Mouse (Mus musculus) forebrain, embryonic 12.5 days (tissue): ENCODE results near the gene Dlx3. TPM values are rescaled to one million over a fixed set of nuclear protein-coding genes. Genes with fewer than 3 reads are reported as not detected.

Experiments
- ATAC-seq: fragments of 200-750 bp; cut with Nextera tagmentation; 2 replicates; pipeline ENCODE4 v1.8.0; 2017; ENCODE audit warnings: moderate TSS enrichment; ENCODE audit not compliant: low FRiP score
- H3K27ac ChIP-seq: fragments of 300-500 bp; sonication (generic); 2 replicates; pipeline ENCODE4 v1.5.1; 2016; ENCODE audit warnings: mild to moderate bottlenecking
- H3K27me3 ChIP-seq: fragments of 300-500 bp; sonication (generic); 2 replicates; pipeline ENCODE4 v1.6.1; 2016; ENCODE audit warnings: mild to moderate bottlenecking
- H3K36me3 ChIP-seq: fragments of 300-500 bp; sonication (generic); replicated peaks from 2 replicates; pipeline ENCODE4 v1.6.1; 2016; ENCODE audit warnings: mild to moderate bottlenecking
- H3K4me1 ChIP-seq: fragments of 300-500 bp; sonication (generic); 2 replicates; pipeline ENCODE4 v1.6.1; 2016
- H3K4me2 ChIP-seq: fragments of 300-500 bp; sonication (generic); 2 replicates; pipeline ENCODE4 v1.6.1; 2016; ENCODE audit warnings: mild to moderate bottlenecking, moderate library complexity
- H3K4me3 ChIP-seq: fragments of 300-500 bp; sonication (generic); replicated peaks from 2 replicates; pipeline ENCODE4 v1.5.1; 2016; ENCODE audit warnings: mild to moderate bottlenecking
- H3K9ac ChIP-seq: fragments of 300-500 bp; sonication (generic); 2 replicates; pipeline ENCODE4 v1.6.1; 2016; ENCODE audit warnings: mild to moderate bottlenecking
- H3K9me3 ChIP-seq: fragments of 300-500 bp; sonication (generic); 2 replicates; pipeline ENCODE4 v1.6.1; 2016
- WGBS: fragments of 180-500 bp; shearing (Covaris S2); methylation state at CpG from one replicate; pipeline ENCODE4 v1.1.7; 2016; 5-methylcytosine and 5-hydroxymethylcytosine counted together
- polyA plus RNA-seq: library from polyadenylated mRNA; unstranded; fragments of >200 nt; fragmentation: Nextera tagmentation; extraction: Ambion mirVana; gene quantifications from 2 replicates; pipeline ENCODE4 v1.2.1, GENCODE M21; 2016

Dlx3 gene
- polyA plus RNA-seq, 1 experiment from 2014 or later: 1.0 TPM

DNA sequence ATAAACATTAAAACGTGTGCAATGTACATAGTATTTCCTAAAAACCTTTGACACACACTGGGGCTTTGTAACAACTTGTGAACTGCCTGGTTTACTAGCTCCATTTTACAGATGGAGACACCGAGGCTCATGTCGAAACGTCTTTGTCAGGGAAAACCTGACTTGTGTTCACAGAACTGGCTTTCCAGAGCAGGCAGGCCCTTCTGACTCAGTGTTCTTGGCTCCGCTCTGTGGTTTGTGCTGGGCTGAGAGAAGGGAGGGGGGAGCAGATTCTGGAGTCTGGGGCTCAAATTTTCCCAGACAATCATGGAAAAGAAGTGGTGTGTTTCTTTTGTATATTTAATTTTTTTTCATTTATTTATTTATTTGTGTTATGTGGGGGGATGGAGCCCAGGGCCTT, 33.8 kb downstream of the Dlx3 start:
- no peak overlapping the region for H3K27ac ChIP-seq
- H3K27me3 ChIP-seq: peaks cover 69% of the 10 kb centered on the region
- H3K9me3 ChIP-seq: no peaks in the 10 kb centered on the region
- WGBS: 79% methylated on average over 5 of the region's 5 CpGs
- H3K4me2 ChIP-seq: no peak overlapping the region
- no peak for ATAC-seq
- H3K36me3 ChIP-seq: no peaks in the 10 kb centered on the region
- H3K4me1 ChIP-seq: no peaks in the 10 kb centered on the region; the same call in 1 of the 2 replicates
- H3K9ac ChIP-seq: no peak overlapping the region
- no peak overlapping the region for H3K4me3 ChIP-seq

DNA sequence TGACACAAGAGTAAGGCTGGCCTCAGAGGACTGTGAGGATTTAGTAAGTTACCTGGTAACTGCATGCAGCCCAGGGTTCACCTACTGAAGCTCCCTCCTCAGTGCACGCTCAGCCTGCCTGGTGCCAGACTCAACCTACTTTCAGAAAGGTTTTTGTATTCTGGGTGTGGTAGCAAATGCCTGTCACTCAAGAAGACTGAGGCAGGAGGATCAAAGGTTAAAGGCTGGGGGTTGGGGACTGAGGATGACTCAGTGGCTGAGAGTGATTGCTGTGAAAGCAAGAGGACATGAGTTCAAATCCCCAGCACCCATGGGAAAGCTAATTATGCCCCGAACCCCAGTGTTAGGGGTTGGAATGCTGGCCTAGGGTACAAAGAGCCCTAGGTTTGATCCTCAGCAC, 35.6 kb downstream of the Dlx3 start:
- Histone ChIP-seq H3K4me1 (no peaks in the 10 kb centered on the region; the same call in 1 of the 2 replicates), H3K36me3 (no peaks in the 10 kb centered on the region), H3K9me3 (no peaks in the 10 kb centered on the region), H3K27me3 (peaks cover 60% of the 10 kb centered on the region), H3K27ac (no peak overlapping the region), H3K4me3 (no peak overlapping the region), H3K9ac (no peak overlapping the region), H3K4me2 (no peak overlapping the region)
- 78% methylated on average over 2 of the region's 2 CpGs for whole genome bisulfite sequencing
- no peak for ATAC-seq

DNA sequence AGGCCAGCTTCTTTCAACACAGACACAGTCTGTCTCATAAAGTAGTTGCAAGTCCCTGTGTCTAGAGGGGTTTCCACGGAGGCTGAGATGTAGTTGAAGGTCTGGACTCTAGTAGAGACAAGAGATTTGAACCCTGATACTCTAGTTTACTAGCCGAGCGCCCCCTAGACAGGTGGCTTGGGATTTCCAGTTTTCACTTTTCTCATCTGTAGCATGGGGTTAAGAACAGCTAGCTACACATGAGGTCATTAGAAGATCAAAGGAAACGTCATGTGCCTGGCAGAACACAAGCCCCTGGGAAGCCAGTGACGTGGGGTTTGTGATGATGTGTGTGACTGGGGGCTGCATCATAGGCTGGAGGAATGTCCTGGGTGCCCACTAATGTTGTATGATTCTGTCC, 37.4 kb downstream of the Dlx3 start:
- peaks cover 44% of the 10 kb centered on the region for H3K27me3 ChIP-seq
- no peaks in the 10 kb centered on the region for H3K9me3 ChIP-seq
- no peak overlapping the region for H3K27ac ChIP-seq
- H3K4me3 ChIP-seq: no peak overlapping the region
- no peak overlapping the region for H3K4me2 ChIP-seq
- no peaks in the 10 kb centered on the region for H3K36me3 ChIP-seq
- WGBS: 63% methylated on average over 5 of the region's 5 CpGs
- no peak for ATAC-seq
- H3K4me1 ChIP-seq: no peaks in the 10 kb centered on the region; the same call in 1 of the 2 replicates
- H3K9ac ChIP-seq: no peak overlapping the region

DNA sequence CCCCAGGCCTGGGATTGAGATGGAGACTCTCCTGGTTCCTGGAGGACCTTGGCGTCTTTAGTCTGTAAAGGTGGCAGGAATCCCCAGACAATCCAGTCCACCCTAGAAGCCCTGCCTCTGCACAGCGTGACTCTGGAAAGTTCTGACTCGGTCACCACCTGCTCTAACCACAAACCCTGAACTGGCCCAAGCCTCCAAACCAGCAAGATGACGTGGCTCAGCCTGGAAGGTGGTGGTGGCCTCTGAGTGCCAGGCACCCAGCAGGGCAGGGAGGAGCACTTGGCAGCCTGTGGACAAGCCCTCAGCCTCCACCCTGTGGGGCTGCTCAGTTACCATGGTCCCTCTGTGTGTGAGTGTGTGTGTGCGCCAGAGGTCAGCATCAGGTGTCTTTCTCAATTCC, 38.0 kb downstream of the Dlx3 start:
- ATAC-seq: no peak
- no peak overlapping the region for H3K4me2 ChIP-seq
- no peaks in the 10 kb centered on the region; the same call in 1 of the 2 replicates for H3K4me1 ChIP-seq

DNA sequence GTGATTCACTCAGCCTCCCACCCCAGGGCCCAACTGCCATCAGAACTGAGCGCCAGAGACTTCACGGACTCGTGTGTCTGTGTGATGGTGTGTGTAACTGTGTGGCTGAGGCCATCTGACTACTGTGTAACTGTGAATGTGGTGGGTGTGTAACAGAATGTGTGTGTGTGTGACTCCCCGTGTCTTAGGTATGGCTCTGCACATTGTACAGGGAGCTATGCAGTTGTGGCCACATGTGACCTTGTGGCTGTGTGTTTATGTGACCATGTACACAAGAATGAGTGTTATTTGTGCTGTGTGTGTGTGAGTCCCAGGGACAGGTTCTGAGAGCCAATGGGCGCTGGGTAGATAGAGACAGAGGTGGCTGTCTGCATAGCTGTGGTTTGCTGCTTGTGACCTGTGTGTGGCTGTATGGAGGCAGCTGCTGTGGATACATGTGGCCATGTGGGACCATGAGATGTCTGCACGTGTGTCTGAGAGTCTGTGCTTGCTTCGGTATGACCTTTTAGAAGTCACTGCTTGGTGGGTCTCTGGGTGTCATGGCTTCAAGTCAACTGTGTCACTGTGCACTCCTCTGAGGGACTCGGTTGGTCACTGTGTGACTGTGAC, 39.9 kb downstream of the Dlx3 start:
- no peaks in the 10 kb centered on the region for H3K9me3 ChIP-seq
- H3K4me1 ChIP-seq: no peaks in the 10 kb centered on the region; the same call in 1 of the 2 replicates
- WGBS: 85% methylated on average over 8 of the region's 8 CpGs
- no peaks in the 10 kb centered on the region for H3K36me3 ChIP-seq
- peaks cover 26% of the 10 kb centered on the region; the same call in 1 of the 2 replicates for H3K27me3 ChIP-seq
- no peak overlapping the region for H3K4me2 ChIP-seq
- no peak overlapping the region for H3K9ac ChIP-seq
- ATAC-seq: no peak
- no peak overlapping the region for H3K4me3 ChIP-seq
- no peak overlapping the region for H3K27ac ChIP-seq

More for the DNA sequence above, 38.0 kb downstream of the Dlx3 start:
- Histone ChIP-seq H3K9ac (no peak overlapping the region), H3K27me3 (peaks cover 39% of the 10 kb centered on the region), H3K36me3 (no peaks in the 10 kb centered on the region), H3K4me3 (no peak overlapping the region), H3K27ac (no peak overlapping the region), H3K9me3 (no peaks in the 10 kb centered on the region)
- 84% methylated on average over 5 of the region's 5 CpGs for WGBS

DNA sequence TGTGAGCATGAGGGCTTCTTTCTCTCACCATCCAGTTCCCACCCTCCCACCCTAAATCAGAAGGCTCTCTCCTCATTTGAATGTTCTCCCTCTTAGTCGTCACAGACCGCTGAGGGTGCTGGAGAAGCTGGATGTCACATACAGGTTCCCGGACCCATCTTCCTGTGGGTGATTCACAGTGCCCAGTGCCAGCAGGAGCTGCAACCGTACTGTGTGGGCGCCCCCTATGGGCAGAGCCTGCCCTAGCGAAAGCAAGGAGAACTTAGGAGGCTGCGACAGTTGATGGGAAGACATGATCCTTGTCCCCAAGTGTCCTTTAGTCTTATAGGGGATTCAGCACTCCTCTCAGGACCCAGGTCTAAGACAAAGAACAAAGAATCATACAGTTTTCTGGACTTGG, 40.8 kb downstream of the Dlx3 start:
- Histone ChIP-seq H3K9me3 (no peaks in the 10 kb centered on the region), H3K4me3 (no peak overlapping the region), H3K36me3 (no peaks in the 10 kb centered on the region), H3K4me1 (no peaks in the 10 kb centered on the region; the same call in 1 of the 2 replicates), H3K9ac (no peak overlapping the region), H3K27ac (no peak overlapping the region), H3K4me2 (no peak overlapping the region), H3K27me3 (peaks cover 20% of the 10 kb centered on the region; the same call in 1 of the 2 replicates)
- WGBS: 51% methylated on average over 7 of the region's 7 CpGs
- ATAC-seq: no peak

DNA sequence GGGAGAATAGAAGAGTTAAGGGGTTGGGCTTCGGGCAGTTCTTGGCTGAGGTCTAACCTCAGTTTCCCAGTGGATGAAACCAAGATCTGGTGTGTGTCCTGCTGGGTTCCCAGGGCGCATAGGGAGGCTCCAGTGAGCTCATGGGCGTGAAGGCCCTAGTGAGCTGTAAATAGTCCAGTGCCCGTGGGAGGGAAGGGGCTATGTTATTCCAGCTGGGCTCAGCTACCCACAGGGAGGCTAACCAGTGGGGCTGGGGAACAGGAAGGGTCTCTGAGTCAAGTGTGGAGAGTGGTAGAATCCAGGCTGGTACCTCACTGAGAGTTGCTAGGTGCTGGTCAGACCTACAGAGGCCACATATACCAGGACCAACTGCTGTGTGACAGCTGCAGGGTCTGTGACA, 41.8 kb downstream of the Dlx3 start:
- Histone ChIP-seq H3K9me3 (no peaks in the 10 kb centered on the region), H3K27ac (no peak overlapping the region), H3K9ac (no peak overlapping the region), H3K4me1 (no peaks in the 10 kb centered on the region; the same call in 1 of the 2 replicates), H3K4me3 (no peak overlapping the region), H3K4me2 (no peak overlapping the region), H3K36me3 (no peaks in the 10 kb centered on the region), H3K27me3 (peaks cover 20% of the 10 kb centered on the region; the same call in 1 of the 2 replicates)
- no peak for ATAC-seq
- WGBS: 82% methylated on average over 4 of the region's 4 CpGs

DNA sequence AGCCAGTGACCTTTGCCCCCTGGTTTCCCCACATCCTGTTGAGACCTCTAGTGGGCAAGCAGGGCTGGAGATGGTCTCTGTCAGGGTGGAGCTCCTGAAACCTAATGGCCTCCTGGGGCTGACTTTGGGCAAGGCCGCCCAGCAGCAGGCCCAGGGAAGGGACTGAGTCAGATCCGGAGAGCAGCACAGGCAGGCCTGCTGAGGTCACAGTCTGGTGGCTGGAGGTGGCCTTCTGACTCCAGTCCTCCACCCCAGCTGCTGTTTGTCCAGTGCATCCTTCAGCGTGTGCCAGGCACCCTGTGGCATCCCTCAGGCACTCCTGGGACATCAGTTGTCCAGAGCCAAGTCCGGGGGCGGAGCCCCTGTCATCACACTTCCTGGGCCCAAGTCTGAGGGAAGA, 45.9 kb downstream of the Dlx3 start:
- Histone ChIP-seq H3K36me3 (no peaks in the 10 kb centered on the region), H3K9me3 (no peaks in the 10 kb centered on the region), H3K4me3 (no peak overlapping the region), H3K27me3 (0 out of 2 replicates have a peak, but pooled peaks cover 3% of the 10 kb centered on the region), H3K4me2 (no peak overlapping the region), H3K4me1 (no peaks in the 10 kb centered on the region), H3K27ac (no peak overlapping the region), H3K9ac (no peak overlapping the region)
- ATAC-seq: no peak
- 84% methylated on average over 5 of the region's 5 CpGs for WGBS

Other genes with a start within 250 kb of the Dlx3 start
- gene Col1a1, start 183.9 kb upstream of the Dlx3 start, polyA plus RNA-seq: 208 and 267 TPM in 2 replicates
- not detected in 2 replicates for gene Hils1, start 152.5 kb upstream of the Dlx3 start, polyA plus RNA-seq
- gene Sgca, start 143.8 kb upstream of the Dlx3 start, polyA plus RNA-seq: not detected in 2 replicates
- 16.6 and 17.7 TPM in 2 replicates for gene Ppp1r9b, start 129.1 kb upstream of the Dlx3 start, polyA plus RNA-seq
- gene Samd14, start 110.2 kb upstream of the Dlx3 start, polyA plus RNA-seq: 80.5 and 86.7 TPM in 2 replicates
- gene Pdk2, start 78.8 kb upstream of the Dlx3 start, polyA plus RNA-seq: 17.3 and 19.4 TPM in 2 replicates
- gene Itga3, start 43.3 kb upstream of the Dlx3 start, polyA plus RNA-seq: 3.8 and 5.2 TPM in 2 replicates
- 0.20 TPM in 1 of 2 replicates, not detected in the other for gene Dlx4, start 26.1 kb downstream of the Dlx3 start, polyA plus RNA-seq
- 0.20 TPM in 1 of 2 replicates, not detected in the other for gene Tac4, start 141.4 kb downstream of the Dlx3 start, polyA plus RNA-seq
- 83.9 and 92.1 TPM in 2 replicates for gene Kat7, start 190.1 kb downstream of the Dlx3 start, polyA plus RNA-seq
- 6.0 and 7.8 TPM in 2 replicates for gene Fam117a, start 216.9 kb downstream of the Dlx3 start, polyA plus RNA-seq